ENCODE assay signal across 8 mouse cellular contexts in genomic region chrX:140277978-140278729, GRCm38 (mm10).
DNase-seq lines count a peak whose midpoint lies in the region; ATAC-seq and TF ChIP-seq lines count a peak whose summit lies in the region.

No protein-coding gene starts in this region.

- H3K27ac ChIP-seq in lung, embryonic 15.5 days: no peak overlapping the region
- H3K27ac ChIP-seq in embryonic fibroblast, embryonic 13.5 days (ENCODE audit: insufficient read depth, low read length): no peak overlapping the region
- H3K27ac ChIP-seq in midbrain, embryonic 15.5 days: peak overlapping the region; percentile 78

- H3K27me3 ChIP-seq in lung, embryonic 15.5 days: peaks cover 62% of the 10 kb centered on the region
- peaks cover 46% of the 10 kb centered on the region for H3K27me3 ChIP-seq in midbrain, embryonic 15.5 days (replicated peaks)

- H3K9ac ChIP-seq in lung, embryonic 15.5 days: peak overlapping the region; percentile 16; the same call in 1 of the 2 replicates
- peak overlapping the region; percentile 66 for H3K9ac ChIP-seq in midbrain, embryonic 15.5 days

- peak overlapping the region; percentile 89 for H3K4me2 ChIP-seq in lung, embryonic 15.5 days
- peak overlapping the region; percentile 52 for H3K4me2 ChIP-seq in midbrain, embryonic 15.5 days

- no peak for TF ChIP-seq POLR2A in embryonic fibroblast, embryonic 13.5 days (IDR thresholded peaks at IDR 0.05; ENCODE audit: low read depth, low read length)

- DNase-seq in lung, postnatal 4 days: no peak
- DNase-seq in layer of hippocampus, adult 8-10 months (ENCODE audit: low spot score in 2 of 2): peak; percentile 4 to 9
- DNase-seq in thymus, postnatal 10 days (ENCODE audit: low spot score in 2 of 2): no peak
- DNase-seq in gastrocnemius, adult 18-20 months (ENCODE audit: low spot score): no peak

- peak overlapping the region; percentile 53 for H3K4me3 ChIP-seq in lung, embryonic 15.5 days
- peak overlapping the region; percentile 21; the same call in 1 of the 2 replicates for H3K4me3 ChIP-seq in embryonic fibroblast, embryonic 13.5 days (ENCODE audit: insufficient read depth, low read length)
- peak overlapping the region; percentile 64 for H3K4me3 ChIP-seq in midbrain, embryonic 15.5 days

- ATAC-seq in lung, embryonic 15.5 days (ENCODE audit: borderline replicate concordance, extremely low read depth, low FRiP score, low TSS enrichment): peak; percentile 33; the same call in 1 of the 2 replicates
- peak; percentile 65 for ATAC-seq in midbrain, embryonic 15.5 days (replicated peaks)
- ATAC-seq in CD4-positive, CD25-positive, alpha-beta regulatory T cell, adult 4 months: no peak

- 13% methylated on average over 51 of the region's 69 CpGs for WGBS in lung, embryonic 15.5 days
- WGBS in midbrain, embryonic 15.5 days: 29% methylated on average over 65 of the region's 69 CpGs

- no peak for TF ChIP-seq CTCF in embryonic fibroblast, embryonic 13.5 days (IDR thresholded peaks at IDR 0.05; ENCODE audit: borderline replicate concordance, insufficient read depth, low read length)

- no peaks in the 10 kb centered on the region for H3K9me3 ChIP-seq in lung, embryonic 15.5 days
- H3K9me3 ChIP-seq in midbrain, embryonic 15.5 days: no peaks in the 10 kb centered on the region

- no peaks in the 10 kb centered on the region for H3K4me1 ChIP-seq in lung, embryonic 15.5 days
- 0 out of 2 replicates have a peak, but pooled peaks cover 3% of the 10 kb centered on the region for H3K4me1 ChIP-seq in embryonic fibroblast, embryonic 13.5 days (ENCODE audit: control insufficient read depth, insufficient read depth, low read length)
- H3K4me1 ChIP-seq in midbrain, embryonic 15.5 days: no peaks in the 10 kb centered on the region

- no peaks in the 10 kb centered on the region for H3K36me3 ChIP-seq in lung, embryonic 15.5 days
- no peaks in the 10 kb centered on the region for H3K36me3 ChIP-seq in midbrain, embryonic 15.5 days (replicated peaks)

Comparison
In these comparisons a context has a peak if more than half of its experiments do, and no peak if none do; other contexts are left out.
1. DNase-seq: peak in layer of hippocampus, adult 8-10 months (2 of 2); none in lung, postnatal 4 days (0 of 2), thymus, postnatal 10 days (0 of 2) and gastrocnemius, adult 18-20 months (single experiment).
2. Peak in every context shown above with its lines, with median percentiles within 50 percentile points of each other: H3K4me3 ChIP-seq.